Mouse (Mus musculus): ENCODE results near the gene Akap3. TPM values are rescaled to one million over a fixed set of nuclear protein-coding genes. Genes with fewer than 3 reads are reported as not detected.

Gene Akap3
- under 1 TPM; 0.10 to 0.43 TPM for total RNA-seq (2021)

DNA sequence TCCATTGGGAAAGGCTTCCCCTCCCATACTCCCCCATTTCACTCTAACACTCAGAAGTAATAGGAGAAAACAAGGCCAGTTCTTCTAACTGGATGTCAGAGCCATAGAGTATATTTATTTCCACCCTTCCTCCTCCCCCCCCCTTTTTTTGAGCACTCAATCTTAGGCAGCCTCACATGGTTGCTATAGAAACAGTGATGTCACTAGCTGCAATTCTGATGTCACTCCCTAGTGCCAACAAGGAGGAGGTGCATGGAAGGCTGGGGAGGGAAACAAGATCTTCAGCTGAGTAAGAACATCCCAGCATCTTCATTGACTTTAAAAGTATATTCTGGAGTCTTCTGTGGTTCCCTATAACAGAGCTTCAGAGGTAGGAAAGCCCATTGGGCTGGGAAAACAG lies at the start of gene Akap3:
Akap3 (plus strand) TSS at position 218 of the 400 bp plus-strand sequence.
- intact Hi-C loops (cut with DNase I), result no loop called here
- DNase-seq (ENCODE audit: low spot score in 2 of 2), result no peak

DNA sequence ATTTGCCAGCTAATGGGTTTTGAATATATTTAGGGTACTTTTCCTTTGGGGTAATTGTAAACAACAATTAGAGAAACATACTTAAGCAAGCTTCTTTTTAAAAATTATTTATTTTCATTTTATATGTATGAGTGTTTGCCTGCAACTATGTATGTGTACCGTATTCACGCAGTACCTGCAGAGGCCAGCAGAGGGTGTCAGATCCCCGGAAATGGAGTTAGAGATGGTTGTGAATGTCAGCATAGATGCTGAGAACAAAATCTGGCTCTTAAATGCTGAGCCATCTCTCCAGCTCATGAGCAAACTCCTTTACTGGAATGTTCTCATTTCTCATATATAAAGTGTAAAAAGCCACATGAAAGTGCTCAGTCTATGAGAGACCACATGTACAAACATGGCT lies 46.1 kb upstream of the Akap3 start:
- intact Hi-C loops (cut with DNase I), result no loop called here
- DNase-seq (ENCODE audit: low spot score in 2 of 2), result no peak

DNA sequence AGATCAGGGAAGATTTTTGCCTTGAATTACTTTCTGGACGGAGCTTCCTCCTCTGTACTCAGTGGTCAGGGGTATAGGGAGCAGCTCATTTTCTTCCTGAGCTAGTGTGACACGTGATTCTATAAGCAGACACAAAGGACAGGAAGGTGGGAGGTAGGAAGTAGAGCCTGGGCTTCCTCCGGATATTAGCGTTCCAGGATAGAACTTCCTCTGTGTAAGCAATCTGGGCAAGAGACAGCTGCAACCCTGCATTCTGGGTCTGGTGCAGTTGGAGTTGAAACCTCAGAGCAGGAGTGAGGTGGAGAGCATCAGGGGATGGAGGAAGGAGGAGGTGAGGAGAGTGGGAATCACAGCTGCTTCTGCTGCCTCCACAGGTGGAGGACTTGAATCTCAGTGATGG lies 44.8 kb upstream of the Akap3 start:
- DNase-seq (ENCODE audit: low spot score in 2 of 2), result peak; percentile 37 to 40
- intact Hi-C loops (cut with DNase I), result no loop called here

- intact Hi-C loops (cut with DNase I), result no loop called here
- DNase-seq (ENCODE audit: low spot score in 2 of 2), result no peak
Measured at GRCm38 (mm10) chr6:126808561-126808960, 44.3 kb upstream of the Akap3 start.

- no peak for DNase-seq (ENCODE audit: low spot score in 2 of 2)
- intact Hi-C loops (cut with DNase I), result no loop called here
Measured at GRCm38 (mm10) chr6:126811481-126811880, 41.4 kb upstream of the Akap3 start.

DNA sequence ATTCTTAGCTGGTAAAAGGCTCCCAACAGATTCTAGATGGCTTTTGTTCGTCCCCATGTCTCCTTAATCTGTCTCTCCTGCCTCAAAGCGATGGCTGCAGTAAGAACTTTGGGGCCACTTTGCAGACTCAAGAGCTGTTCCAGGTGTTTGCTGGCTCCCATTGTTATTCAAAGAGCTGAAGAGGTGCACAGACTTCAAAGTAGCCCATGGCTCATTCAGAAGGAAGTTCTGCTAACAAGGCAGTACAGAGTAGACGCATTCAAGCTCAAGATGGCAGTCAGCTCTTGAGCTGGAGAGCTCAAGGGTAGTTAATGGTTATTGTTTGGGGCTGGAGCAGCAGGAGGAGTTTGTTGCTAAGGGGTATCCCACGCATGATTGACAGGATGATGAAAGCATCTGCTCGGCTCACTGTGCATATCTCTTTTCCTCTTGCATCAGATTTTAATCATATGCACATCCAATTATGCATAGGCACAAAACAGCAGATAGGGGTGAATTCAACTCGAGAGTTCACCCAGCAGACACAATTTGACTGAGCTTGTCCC lies 37.6 kb upstream of the Akap3 start:
- intact Hi-C loops (cut with DNase I), result no loop called here
- no peak for DNase-seq (ENCODE audit: low spot score in 2 of 2)

- no peak for DNase-seq (ENCODE audit: low spot score in 2 of 2)
- intact Hi-C loops (cut with DNase I), result no loop called here
Measured at GRCm38 (mm10) chr6:126816338-126816737, 36.6 kb upstream of the Akap3 start.

DNA sequence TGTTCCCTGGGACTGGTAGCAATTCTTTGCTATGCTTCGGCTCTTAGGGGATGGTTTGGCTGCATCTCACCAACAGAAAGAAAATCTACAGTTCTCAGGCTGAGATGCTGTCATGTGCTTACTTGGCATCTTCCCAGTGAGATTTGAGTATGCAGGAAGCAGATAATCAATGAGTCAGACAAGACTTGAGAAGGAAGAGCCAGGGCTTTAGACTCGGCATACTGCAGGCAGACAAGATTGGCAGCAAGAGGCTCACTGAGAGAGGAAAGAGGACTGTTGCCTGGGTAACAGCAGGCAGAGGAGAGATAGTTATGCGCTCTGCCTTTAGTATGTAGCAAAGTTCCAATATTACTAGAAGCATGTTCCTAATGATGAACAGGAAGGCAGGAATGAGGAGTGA lies 29.8 kb upstream of the Akap3 start:
- intact Hi-C loops (cut with DNase I), result no loop called here

DNA sequence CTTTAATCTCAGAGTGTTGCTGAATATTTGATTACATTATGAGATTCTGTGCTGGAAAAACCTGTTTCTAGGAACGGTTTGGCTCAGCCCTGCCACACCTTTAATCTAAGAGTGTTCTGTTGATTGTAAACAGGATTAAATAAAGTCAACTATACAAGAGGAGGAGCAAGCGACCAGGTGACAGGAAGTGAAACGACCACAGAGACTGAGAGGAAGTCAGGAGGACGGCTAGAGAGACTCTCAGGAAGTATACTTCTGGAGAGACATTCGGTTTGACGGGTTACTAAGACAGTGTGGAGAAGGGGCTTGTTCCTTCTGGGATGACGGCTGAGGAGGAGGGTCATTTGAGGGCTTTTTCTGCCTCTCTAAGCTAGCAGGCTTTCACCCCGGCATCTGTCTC lies 16.3 kb upstream of the Akap3 start:
- intact Hi-C loops (cut with DNase I), result no loop called here

More for the DNA sequence above, 29.8 kb upstream of the Akap3 start:
- no peak for DNase-seq (ENCODE audit: low spot score in 2 of 2)

GRCm38 (mm10) chr6:126848712-126849704 lies 3.9 kb upstream of the Akap3 start, which contains the start of gene Ndufa9:
Ndufa9 (minus strand) TSS chr6:126849136.
- peak; percentile 95 to 97 for DNase-seq (ENCODE audit: low spot score in 2 of 2)
- intact Hi-C loops (cut with DNase I), result loop anchor here (5.0 kb wide), 1 partner anchor 93 kb away; no protein-coding TSS in a partner anchor

More for the DNA sequence above, 16.3 kb upstream of the Akap3 start:
- DNase-seq (ENCODE audit: low spot score in 2 of 2), result no peak

DNA sequence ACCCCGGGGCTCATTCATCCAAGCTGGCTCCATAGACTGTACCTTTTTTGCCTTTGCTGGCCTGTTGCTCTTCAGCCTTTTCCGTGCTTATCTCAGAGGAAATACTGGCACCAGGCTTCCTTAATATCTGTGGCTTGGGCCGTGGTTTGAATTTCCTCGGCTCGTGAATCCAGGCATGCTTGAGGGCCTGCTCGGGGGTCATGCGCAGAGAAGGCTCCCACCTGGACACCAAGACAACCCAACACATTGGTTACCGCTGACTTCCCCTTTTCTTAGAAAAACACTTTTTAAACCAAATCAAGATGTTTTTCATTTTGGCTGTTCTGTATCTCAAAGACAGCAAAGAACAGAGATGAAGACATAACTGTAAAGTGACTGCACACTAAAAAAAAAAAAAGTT lies 24.2 kb downstream of the Akap3 start:
- DNase-seq (ENCODE audit: low spot score in 2 of 2), result no peak
- intact Hi-C loops (cut with DNase I), result no loop called here

DNA sequence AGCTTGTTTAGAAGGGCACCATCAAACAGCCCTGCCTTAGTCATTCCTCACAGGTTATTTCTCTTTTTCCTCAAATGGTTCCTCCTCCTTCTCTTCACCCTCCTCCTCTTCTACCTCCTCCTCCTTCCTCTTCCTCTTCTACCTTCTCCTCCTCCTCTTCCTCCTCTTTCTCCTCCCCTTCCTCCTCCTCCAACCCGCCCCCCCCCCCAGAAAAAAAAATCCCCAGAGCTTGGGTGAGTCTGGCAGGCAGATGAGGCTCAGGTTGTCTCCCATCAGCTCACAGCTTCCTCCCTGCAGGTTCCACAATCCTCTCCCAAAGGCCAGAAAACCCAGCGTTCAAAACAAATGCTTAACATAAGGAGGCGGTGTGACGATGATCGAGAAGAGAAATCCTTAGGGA lies 54.5 kb downstream of the Akap3 start:
- DNase-seq (ENCODE audit: low spot score in 2 of 2), result no peak
- intact Hi-C loops (cut with DNase I), result no loop called here

- intact Hi-C loops (cut with DNase I), result no loop called here
Measured at GRCm38 (mm10) chr6:126907876-126908275, 55.0 kb downstream of the Akap3 start.

GRCm38 (mm10) chr6:126910727-126911126 lies 57.8 kb downstream of the Akap3 start:
- intact Hi-C loops (cut with DNase I), result no loop called here
- DNase-seq (ENCODE audit: low spot score in 2 of 2), result no peak

More at GRCm38 (mm10) chr6:126907876-126908275, 55.0 kb downstream of the Akap3 start:
- no peak for DNase-seq (ENCODE audit: low spot score in 2 of 2)

GRCm38 (mm10) chr6:126914928-126915327 lies 62.0 kb downstream of the Akap3 start:
- intact Hi-C loops (cut with DNase I), result no loop called here
- DNase-seq (ENCODE audit: low spot score in 2 of 2), result no peak

- intact Hi-C loops (cut with DNase I), result no loop called here
- peak; percentile 5 to 12 for DNase-seq (ENCODE audit: low spot score in 2 of 2)
Measured at GRCm38 (mm10) chr6:126921111-126921881, 68.4 kb downstream of the Akap3 start, which contains the start of gene Dyrk4. Dyrk4 (minus strand) TSS chr6:126921839.
